Mouse (Mus musculus) forebrain, postnatal 0 days (tissue): ENCODE data around the gene Zyx. TPM values are rescaled to one million over a fixed set of nuclear protein-coding genes. Genes with fewer than 3 reads are reported as not detected.

ENCODE experiments used
- ATAC-seq: fragments of 200-750 bp; cut with Nextera tagmentation; 2 replicates; pipeline ENCODE4 v1.8.0; 2017; ENCODE audit warnings: mild to moderate bottlenecking, moderate library complexity
- DNase-seq: peaks from one replicate; pipeline ENCODE4 v3.0.0-alpha.2; 2015
- H3K27ac ChIP-seq: fragments of 300-500 bp; sonication (generic); 2 replicates; pipeline ENCODE4 v1.5.1; 2014; ENCODE audit warnings: low read depth, mild to moderate bottlenecking, antibody characterized with exemption, low read length, moderate library complexity, mixed read lengths
- H3K27me3 ChIP-seq: fragments of 300-500 bp; sonication (generic); 2 replicates; pipeline ENCODE4 v1.6.1; 2014; ENCODE audit warnings: mild to moderate bottlenecking, low read length, mixed read lengths; ENCODE audit not compliant: insufficient read depth
- H3K36me3 ChIP-seq: fragments of 300-500 bp; sonication (generic); 2 replicates; pipeline ENCODE4 v1.6.1; 2014; ENCODE audit warnings: mild to moderate bottlenecking, moderate library complexity; ENCODE audit not compliant: insufficient read depth
- H3K4me1 ChIP-seq: fragments of 300-500 bp; sonication (generic); 2 replicates; pipeline ENCODE4 v1.6.1; 2014; ENCODE audit warnings: antibody characterized with exemption; ENCODE audit not compliant: insufficient read depth
- H3K4me2 ChIP-seq: fragments of 300-500 bp; sonication (generic); 2 replicates; pipeline ENCODE4 v1.6.1; 2014; ENCODE audit warnings: low read depth, mild to moderate bottlenecking, moderate library complexity
- H3K4me3 ChIP-seq: fragments of 300-500 bp; sonication (generic); 2 replicates; pipeline ENCODE4 v1.5.1; 2014; ENCODE audit warnings: low read depth, low read length, mixed read lengths
- H3K9ac ChIP-seq: fragments of 300-500 bp; sonication (generic); 2 replicates; pipeline ENCODE4 v1.6.1; 2014; ENCODE audit warnings: mild to moderate bottlenecking
- H3K9me3 ChIP-seq: fragments of 300-500 bp; sonication (generic); 2 replicates; pipeline ENCODE4 v1.6.1; 2016; ENCODE audit warnings: low read length
- CTCF ChIP-seq: sonication (generic); IDR thresholded peaks from 2 replicates; pipeline ENCODE4 v1.5.1; 2016; ENCODE audit warnings: antibody characterized with exemption, control low read depth, low read depth
- WGBS: fragments of 180-500 bp; shearing (Covaris S2); extraction: QIAGEN DNeasy Blood & Tissue Kit; methylation state at CpG from one replicate; pipeline ENCODE4 v1.1.7; 2014; 5-methylcytosine and 5-hydroxymethylcytosine counted together
- polyA plus RNA-seq: library from polyadenylated mRNA; unstranded; fragments of >200 nt; fragmentation: Nextera tagmentation; extraction: Ambion mirVana; gene quantifications from 2 replicates; pipeline ENCODE4 v1.2.1, GENCODE M21; 2015
- total RNA-seq: library from RNA; depleted of rRNA; stranded (reverse); fragments of >200 nt; gene quantifications from 2 replicates; pipeline ENCODE4 v1.2.3, GENCODE M21; 2014

The Zyx gene
- total and polyA plus RNA-seq, 2 experiments from 2014 or later: 35.6 to 51.6 TPM

GRCm38 (mm10) chr6:42355366-42355765 lies 5.9 kb downstream of the Zyx start:
- 95% methylated on average over 6 of the region's 6 CpGs for WGBS
- peaks cover 40% of the 10 kb centered on the region for H3K36me3 ChIP-seq
- H3K4me1 ChIP-seq: peaks cover 9% of the 10 kb centered on the region; the same call in 1 of the 2 replicates
- no peaks in the 10 kb centered on the region for H3K9me3 ChIP-seq
- DNase-seq (no peak), ATAC-seq (no peak)
- H3K9ac ChIP-seq: no peak overlapping the region
- H3K4me2 ChIP-seq: no peak overlapping the region
- no peak for TF ChIP-seq CTCF
- no peak overlapping the region for H3K27ac ChIP-seq
- H3K4me3 ChIP-seq: no peak overlapping the region
- no peaks in the 10 kb centered on the region for H3K27me3 ChIP-seq

DNA sequence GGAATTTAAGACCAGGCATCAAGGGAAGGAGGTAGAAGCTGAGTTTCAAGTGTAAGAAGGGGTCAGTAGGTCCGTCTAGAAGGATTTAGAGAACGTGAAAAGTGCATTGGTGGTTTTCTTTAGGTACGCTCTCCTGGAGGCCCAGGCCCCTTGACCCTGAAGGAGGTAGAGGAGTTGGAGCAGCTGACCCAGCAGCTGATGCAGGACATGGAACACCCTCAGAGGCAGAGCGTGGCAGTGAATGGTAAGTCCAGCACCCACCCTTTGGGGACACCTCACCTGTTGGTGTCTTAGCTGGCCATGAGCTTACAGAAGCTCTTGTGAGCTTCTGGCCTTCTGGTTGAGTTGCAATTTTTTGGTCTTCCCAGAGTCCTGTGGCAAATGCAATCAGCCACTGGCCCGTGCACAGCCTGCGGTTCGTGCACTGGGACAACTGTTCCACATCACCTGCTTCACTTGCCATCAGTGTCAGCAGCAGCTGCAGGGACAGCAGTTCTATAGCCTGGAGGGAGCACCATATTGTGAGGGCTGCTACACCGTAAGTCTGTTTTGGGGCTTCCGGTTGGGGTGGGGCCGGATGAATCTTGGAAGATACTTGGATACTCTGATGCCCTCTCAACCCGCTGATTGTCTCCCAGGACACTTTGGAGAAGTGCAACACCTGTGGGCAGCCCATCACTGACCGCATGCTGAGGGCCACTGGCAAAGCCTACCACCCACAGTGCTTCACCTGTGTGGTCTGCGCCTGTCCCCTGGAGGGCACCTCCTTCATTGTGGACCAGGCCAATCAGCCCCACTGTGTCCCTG lies 6.6 kb downstream of the Zyx start:
- no peak for TF ChIP-seq CTCF
- Histone ChIP-seq H3K27ac (no peak overlapping the region), H3K9ac (no peak overlapping the region), H3K9me3 (no peaks in the 10 kb centered on the region), H3K4me1 (peaks cover 3% of the 10 kb centered on the region; the same call in 1 of the 2 replicates), H3K36me3 (peaks cover 46% of the 10 kb centered on the region), H3K4me3 (no peak overlapping the region), H3K4me2 (no peak overlapping the region), H3K27me3 (no peaks in the 10 kb centered on the region)
- 92% methylated on average over 13 of the region's 13 CpGs for WGBS
- ATAC-seq: no peak
- DNase-seq: no peak

DNA sequence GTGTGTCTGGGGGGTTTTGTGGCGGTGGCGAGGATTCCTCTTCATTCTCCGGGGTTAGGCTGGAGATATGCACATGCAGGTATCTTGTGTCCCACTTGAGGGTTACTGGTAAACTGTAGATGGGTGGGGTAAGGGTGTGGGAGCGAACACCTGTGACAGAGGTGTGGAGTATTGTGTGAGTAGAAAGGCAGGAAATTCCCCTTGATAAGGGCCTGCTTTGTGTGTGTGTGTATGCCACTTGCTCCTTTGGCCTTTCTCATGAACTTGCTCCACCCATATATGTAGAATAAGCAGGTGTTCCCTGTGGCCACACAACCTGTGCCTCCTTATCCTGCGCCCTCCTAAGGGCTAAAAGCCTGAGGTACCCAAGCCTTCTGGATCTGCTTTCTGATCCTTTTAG lies 7.5 kb downstream of the Zyx start:
- Histone ChIP-seq H3K4me2 (no peak overlapping the region), H3K36me3 (peaks cover 50% of the 10 kb centered on the region), H3K9me3 (no peaks in the 10 kb centered on the region), H3K4me1 (no peaks in the 10 kb centered on the region), H3K4me3 (no peak overlapping the region), H3K27me3 (no peaks in the 10 kb centered on the region), H3K9ac (no peak overlapping the region), H3K27ac (no peak overlapping the region)
- TF ChIP-seq CTCF: no peak
- no peak for DNase-seq
- WGBS: 95% methylated on average over 5 of the region's 5 CpGs
- ATAC-seq: no peak

GRCm38 (mm10) chr6:42357901-42358300 lies 8.5 kb downstream of the Zyx start:
- TF ChIP-seq CTCF: no peak
- no peak overlapping the region for H3K27ac ChIP-seq
- ATAC-seq (no peak), DNase-seq (no peak)
- H3K4me3 ChIP-seq: no peak overlapping the region
- H3K4me2 ChIP-seq: no peak overlapping the region
- no peak overlapping the region for H3K9ac ChIP-seq
- no peaks in the 10 kb centered on the region for H3K27me3 ChIP-seq
- WGBS: 61% methylated on average over 6 of the region's 6 CpGs
- no peaks in the 10 kb centered on the region for H3K9me3 ChIP-seq
- H3K4me1 ChIP-seq: no peaks in the 10 kb centered on the region
- H3K36me3 ChIP-seq: peaks cover 47% of the 10 kb centered on the region

DNA sequence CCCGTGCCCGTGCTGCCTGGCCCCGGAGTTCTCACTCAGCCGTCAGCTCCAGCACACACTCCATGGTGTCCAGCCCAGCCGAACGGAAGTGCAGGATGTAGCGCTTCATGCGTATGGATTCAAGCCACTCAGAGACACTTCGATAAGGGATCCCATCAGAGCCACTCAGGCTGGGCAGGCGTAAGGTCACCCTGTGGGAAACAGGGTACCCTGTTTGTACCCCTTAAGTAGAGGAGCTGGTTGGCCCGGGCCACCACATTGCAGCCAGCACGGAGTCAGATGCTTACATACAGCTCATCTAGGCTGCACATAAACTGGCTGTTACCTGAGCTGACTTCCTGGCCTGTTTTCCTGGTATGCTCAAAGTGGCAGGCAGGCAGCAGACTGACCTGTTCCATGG lies 9.5 kb downstream of the Zyx start:
- Histone ChIP-seq H3K4me3 (no peak overlapping the region), H3K4me2 (no peak overlapping the region), H3K27me3 (no peaks in the 10 kb centered on the region), H3K9me3 (no peaks in the 10 kb centered on the region), H3K27ac (no peak overlapping the region), H3K9ac (no peak overlapping the region), H3K36me3 (peaks cover 47% of the 10 kb centered on the region), H3K4me1 (no peaks in the 10 kb centered on the region)
- ATAC-seq (no peak), DNase-seq (no peak)
- 91% methylated on average over 12 of the region's 12 CpGs for WGBS
- TF ChIP-seq CTCF: no peak

DNA sequence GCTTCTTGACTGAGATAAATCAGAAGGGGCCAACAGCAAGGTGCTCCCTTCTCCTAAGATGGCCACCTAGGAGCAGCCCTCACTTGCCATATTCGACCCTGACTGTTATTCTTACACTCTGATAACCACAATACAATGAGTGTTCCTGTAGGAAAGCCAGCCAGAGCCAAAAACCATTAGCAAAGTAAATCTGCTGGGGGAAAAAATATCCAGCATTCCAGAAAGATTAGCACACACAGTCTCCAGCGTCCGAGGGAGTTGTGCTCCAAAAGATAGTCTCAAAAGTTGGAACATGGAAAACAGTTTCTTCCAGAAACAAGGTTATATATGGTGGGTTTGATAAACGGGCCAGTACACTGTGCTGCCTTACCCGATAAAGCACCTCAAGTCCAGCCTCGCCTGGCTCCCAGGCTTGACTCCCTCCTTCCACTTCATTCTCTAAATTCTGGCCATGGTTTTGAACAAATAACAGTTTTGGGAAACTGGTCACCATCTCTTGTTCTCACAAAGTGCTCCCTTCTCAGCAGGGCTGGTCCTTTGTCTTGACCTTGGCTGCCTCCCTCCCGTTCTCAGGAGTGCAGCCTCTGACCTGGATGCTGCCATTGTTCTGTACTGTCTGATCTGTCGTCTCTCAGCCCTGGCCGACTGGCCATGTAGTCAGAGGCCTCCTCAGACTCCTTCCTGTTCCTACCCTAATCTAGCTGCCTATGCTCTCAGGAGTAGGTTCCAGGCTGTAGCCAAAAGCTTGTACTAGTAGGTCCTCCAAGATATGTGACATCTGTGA lies 10.1 kb downstream of the Zyx start:
- no peak for TF ChIP-seq CTCF
- no peaks in the 10 kb centered on the region for H3K4me1 ChIP-seq
- H3K9ac ChIP-seq: no peak overlapping the region
- no peaks in the 10 kb centered on the region for H3K9me3 ChIP-seq
- H3K36me3 ChIP-seq: peaks cover 47% of the 10 kb centered on the region
- no peak overlapping the region for H3K4me2 ChIP-seq
- H3K4me3 ChIP-seq: no peak overlapping the region
- ATAC-seq (no peak), DNase-seq (no peak)
- 79% methylated on average over 9 of the region's 9 CpGs for WGBS
- H3K27ac ChIP-seq: no peak overlapping the region
- no peaks in the 10 kb centered on the region for H3K27me3 ChIP-seq

GRCm38 (mm10) chr6:42360231-42360840 lies 10.9 kb downstream of the Zyx start:
- ATAC-seq: no peak
- Histone ChIP-seq H3K4me2 (no peak overlapping the region), H3K9me3 (no peaks in the 10 kb centered on the region), H3K27ac (no peak overlapping the region), H3K27me3 (no peaks in the 10 kb centered on the region), H3K4me3 (no peak overlapping the region), H3K9ac (no peak overlapping the region), H3K36me3 (peaks cover 47% of the 10 kb centered on the region), H3K4me1 (no peaks in the 10 kb centered on the region)
- no peak for TF ChIP-seq CTCF
- no peak for DNase-seq
- WGBS: 95% methylated on average over 6 of the region's 6 CpGs
